Mouse (Mus musculus) midbrain, embryonic 14.5 days (tissue): ENCODE results near the gene Exosc9. TPM values are rescaled to one million over a fixed set of nuclear protein-coding genes. Genes with fewer than 3 reads are reported as not detected.

ENCODE experiments used
- ATAC-seq: fragments of 200-750 bp; cut with Nextera tagmentation; 2 replicates; pipeline ENCODE4 v1.8.0; 2017; ENCODE audit warnings: moderate number of reproducible peaks, moderate library complexity; ENCODE audit not compliant: low FRiP score, low TSS enrichment
- DNase-seq: peaks from one replicate; pipeline ENCODE4 v3.0.0-alpha.2; 2015
- H3K27ac ChIP-seq: fragments of 300-500 bp; sonication (generic); replicated peaks from 2 replicates; pipeline ENCODE4 v1.5.1; 2014; ENCODE audit warnings: mild to moderate bottlenecking, low read depth, low read length, moderate library complexity
- H3K27me3 ChIP-seq: fragments of 300-500 bp; sonication (generic); 2 replicates; pipeline ENCODE4 v1.6.1; 2014; ENCODE audit warnings: low read length, control low read depth, mixed read lengths; ENCODE audit not compliant: control insufficient read depth, insufficient read depth
- H3K36me3 ChIP-seq: fragments of 300-500 bp; sonication (generic); 2 replicates; pipeline ENCODE4 v1.6.1; 2014; ENCODE audit warnings: low read length, control low read depth; ENCODE audit not compliant: control insufficient read depth, insufficient read depth
- H3K4me1 ChIP-seq: fragments of 300-500 bp; sonication (generic); 2 replicates; pipeline ENCODE4 v1.6.1; 2014; ENCODE audit warnings: mild to moderate bottlenecking, antibody characterized with exemption, low read length, control low read depth; ENCODE audit not compliant: control insufficient read depth, insufficient read depth
- H3K4me2 ChIP-seq: fragments of 300-500 bp; sonication (generic); 2 replicates; pipeline ENCODE4 v1.6.1; 2014; ENCODE audit warnings: mild to moderate bottlenecking, low read length, moderate library complexity
- H3K4me3 ChIP-seq: fragments of 300-500 bp; sonication (generic); replicated peaks from 2 replicates; pipeline ENCODE4 v1.5.1; 2014; ENCODE audit warnings: low read depth, low read length
- H3K9ac ChIP-seq: fragments of 300-500 bp; sonication (generic); replicated peaks from 2 replicates; pipeline ENCODE4 v1.6.1; 2014; ENCODE audit warnings: mild to moderate bottlenecking, low read length, moderate library complexity
- H3K9me3 ChIP-seq: fragments of 300-500 bp; sonication (generic); 2 replicates; pipeline ENCODE4 v1.6.1; 2016; ENCODE audit warnings: low read length, control low read depth, mixed read lengths; ENCODE audit not compliant: control insufficient read depth
- WGBS: fragments of 180-500 bp; shearing (Covaris S2); extraction: QIAGEN DNeasy Blood & Tissue Kit; methylation state at CpG from one replicate; pipeline ENCODE4 v1.1.7; 2014; 5-methylcytosine and 5-hydroxymethylcytosine counted together
- polyA plus RNA-seq: library from polyadenylated mRNA; unstranded; fragments of >200 nt; fragmentation: Nextera tagmentation; extraction: Ambion mirVana; gene quantifications from 2 replicates; pipeline ENCODE4 v1.2.1, GENCODE M21; 2014

Gene Exosc9
- polyA plus RNA-seq = 83.2 and 85.5 TPM in 2 replicates

GRCm38 (mm10) chr3:36552406-36553047, at the start of gene Exosc9:
TSS of gene Exosc9 (plus strand) at chr3:36552606.
- Histone ChIP-seq H3K9me3 (no peaks in the 10 kb centered on the region), H3K4me1 (peaks cover 13% of the 10 kb centered on the region), H3K4me3 (peak within 1 kb of the TSS; percentile 86), H3K27me3 (no peaks in the 10 kb centered on the region), H3K36me3 (peaks cover 38% of the 10 kb centered on the region), H3K27ac (peak within 1 kb of the TSS; percentile 62), H3K4me2 (peak within 1 kb of the TSS; percentile 62), H3K9ac (peak within 1 kb of the TSS; percentile 79)
- peak; percentile 97 for ATAC-seq
- WGBS = under 1% methylated on average over 39 of the region's 39 CpGs
- peak; percentile 96 for DNase-seq

GRCm38 (mm10) chr3:36505306-36505705, 47.1 kb upstream of the Exosc9 start:
- peak; percentile 43; the same call in 1 of the 2 replicates for ATAC-seq
- 0 out of 2 replicates have a peak overlapping the region, but pooled peaks have one; percentile 46 for H3K27ac ChIP-seq
- WGBS = 71% methylated on average over 8 of the region's 8 CpGs
- H3K4me1 ChIP-seq = no peaks in the 10 kb centered on the region
- no peaks in the 10 kb centered on the region for H3K27me3 ChIP-seq
- DNase-seq = no peak
- H3K36me3 ChIP-seq = no peaks in the 10 kb centered on the region
- no peak overlapping the region for H3K9ac ChIP-seq
- H3K4me3 ChIP-seq = no peak overlapping the region
- no peaks in the 10 kb centered on the region for H3K9me3 ChIP-seq
- no peak overlapping the region for H3K4me2 ChIP-seq

- no peak overlapping the region for H3K4me3 ChIP-seq
- no peaks in the 10 kb centered on the region for H3K27me3 ChIP-seq
- H3K4me1 ChIP-seq = no peaks in the 10 kb centered on the region
- no peaks in the 10 kb centered on the region for H3K36me3 ChIP-seq
- no peak overlapping the region for H3K4me2 ChIP-seq
- H3K9ac ChIP-seq = no peak overlapping the region
- H3K9me3 ChIP-seq = no peaks in the 10 kb centered on the region
- ATAC-seq = no peak; the same call in 1 of the 2 replicates
- WGBS = 46% methylated on average over 10 of the region's 10 CpGs
- H3K27ac ChIP-seq = 0 out of 2 replicates have a peak overlapping the region, but pooled peaks have one; percentile 46
- peak; percentile 37 for DNase-seq
Measured at GRCm38 (mm10) chr3:36505809-36506735, 46.3 kb upstream of the Exosc9 start.

- H3K9me3 ChIP-seq = no peaks in the 10 kb centered on the region
- WGBS = 89% methylated on average over 6 of the region's 6 CpGs
- no peaks in the 10 kb centered on the region for H3K36me3 ChIP-seq
- no peaks in the 10 kb centered on the region for H3K27me3 ChIP-seq
- no peak for ATAC-seq
- H3K4me1 ChIP-seq = no peaks in the 10 kb centered on the region
- H3K4me2 ChIP-seq = no peak overlapping the region
- no peak overlapping the region for H3K9ac ChIP-seq
- no peak for DNase-seq
- no peak overlapping the region for H3K4me3 ChIP-seq
- H3K27ac ChIP-seq = no peak overlapping the region
Measured at GRCm38 (mm10) chr3:36511491-36511890, 40.9 kb upstream of the Exosc9 start.

GRCm38 (mm10) chr3:36516196-36516595, 36.2 kb upstream of the Exosc9 start:
- ATAC-seq (no peak), DNase-seq (no peak)
- Histone ChIP-seq H3K27ac (no peak overlapping the region), H3K27me3 (peaks cover 6% of the 10 kb centered on the region; the same call in 1 of the 2 replicates), H3K4me2 (no peak overlapping the region), H3K9ac (no peak overlapping the region), H3K36me3 (no peaks in the 10 kb centered on the region), H3K9me3 (no peaks in the 10 kb centered on the region), H3K4me3 (no peak overlapping the region), H3K4me1 (peaks cover 3% of the 10 kb centered on the region; the same call in 1 of the 2 replicates)
- 93% methylated on average over 9 of the region's 9 CpGs for WGBS

- under 1% methylated on average over 50 of the region's 51 CpGs for WGBS
- Histone ChIP-seq H3K9me3 (no peaks in the 10 kb centered on the region), H3K27ac (no peak within 1 kb of the TSS), H3K36me3 (no peaks in the 10 kb centered on the region), H3K4me1 (peaks cover 3% of the 10 kb centered on the region; the same call in 1 of the 2 replicates), H3K9ac (peak within 1 kb of the TSS; percentile 63), H3K27me3 (peaks cover 15% of the 10 kb centered on the region; the same call in 1 of the 2 replicates), H3K4me3 (peak within 1 kb of the TSS; percentile 56), H3K4me2 (peak within 1 kb of the TSS; percentile 99)
- peak; percentile 70 for ATAC-seq
- peak; percentile 76 for DNase-seq
Measured at GRCm38 (mm10) chr3:36521073-36522060, 31.0 kb upstream of the Exosc9 start, which contains the start of gene Gm11549. TSS of gene Gm11549 (minus strand) at chr3:36521813.

- peak overlapping the region; percentile 99; the same call in 1 of the 2 replicates for H3K4me2 ChIP-seq
Measured at GRCm38 (mm10) chr3:36522137-36522536, 30.3 kb upstream of the Exosc9 start.

More at GRCm38 (mm10) chr3:36522137-36522536, 30.3 kb upstream of the Exosc9 start:
- Histone ChIP-seq H3K36me3 (no peaks in the 10 kb centered on the region), H3K4me3 (no peak overlapping the region), H3K27me3 (peaks cover 15% of the 10 kb centered on the region; the same call in 1 of the 2 replicates), H3K9ac (no peak overlapping the region), H3K27ac (no peak overlapping the region), H3K4me1 (peaks cover 3% of the 10 kb centered on the region; the same call in 1 of the 2 replicates), H3K9me3 (no peaks in the 10 kb centered on the region)
- DNase-seq = no peak
- no peak for ATAC-seq
- WGBS = 3% methylated on average over 4 of the region's 4 CpGs
